Mouse (Mus musculus): ENCODE data around the gene Filip1l.

The Filip1l gene

DNA sequence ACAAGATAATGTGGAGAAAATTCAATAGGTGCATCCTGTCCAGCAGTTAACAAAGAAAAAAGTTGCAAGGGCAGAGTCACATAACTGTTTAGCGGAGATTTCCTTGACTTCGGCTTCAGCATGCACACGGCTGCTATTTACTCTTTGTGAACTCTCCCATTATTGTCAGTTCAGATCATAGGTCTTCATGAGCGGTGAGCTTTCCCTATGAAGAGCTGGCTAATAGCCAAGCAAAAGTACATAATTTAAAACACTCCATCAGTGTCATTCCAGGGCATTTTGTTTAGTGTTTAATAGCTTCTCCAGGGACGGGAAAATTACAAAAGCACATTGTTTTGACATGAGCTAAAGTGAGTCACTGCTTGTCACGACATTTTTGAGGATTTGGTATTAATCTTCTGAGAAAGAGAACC, 179.2 kb downstream of the Filip1l start:
- DNase-seq (ENCODE audit: low spot score), result no peak

DNA sequence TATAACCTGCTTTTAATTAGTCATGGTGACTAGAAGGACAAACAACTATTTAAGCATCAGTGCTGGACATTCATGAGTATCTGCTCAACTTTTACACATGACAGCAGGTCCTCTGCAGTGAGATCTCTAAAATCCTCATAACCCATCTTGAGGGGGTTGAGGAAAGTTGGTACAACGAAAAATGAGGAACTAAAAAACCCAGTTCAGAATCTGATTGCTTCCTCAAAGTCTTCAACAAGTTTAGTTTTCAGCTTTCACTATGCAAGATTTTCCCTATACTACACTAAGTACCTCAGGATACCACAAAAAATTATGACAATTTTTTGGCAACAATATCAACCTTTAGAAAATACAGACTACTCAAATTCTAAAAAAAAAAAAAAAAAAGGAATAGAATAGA, 181.5 kb downstream of the Filip1l start:
- DNase-seq (ENCODE audit: low spot score), result no peak

DNA sequence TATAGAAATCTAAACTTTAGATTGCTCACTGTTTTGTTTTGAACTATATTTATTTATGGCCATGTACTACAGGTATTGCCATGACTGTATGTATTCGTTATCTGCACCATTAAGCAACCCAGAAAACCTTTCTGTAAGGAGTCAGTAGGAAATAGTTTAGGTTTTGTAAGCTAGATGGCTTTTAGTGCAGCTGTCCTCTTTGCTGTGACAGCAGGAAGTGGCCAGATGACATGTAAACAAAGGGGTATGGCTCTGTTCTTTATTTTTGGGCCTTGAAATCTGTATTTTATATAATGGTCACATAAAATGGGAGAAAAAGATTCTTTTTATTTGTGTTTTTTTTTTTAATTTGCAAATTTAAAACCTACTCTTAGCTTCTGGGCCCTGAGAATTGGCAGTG, 181.9 kb downstream of the Filip1l start:
- DNase-seq (ENCODE audit: low spot score), result no peak

DNA sequence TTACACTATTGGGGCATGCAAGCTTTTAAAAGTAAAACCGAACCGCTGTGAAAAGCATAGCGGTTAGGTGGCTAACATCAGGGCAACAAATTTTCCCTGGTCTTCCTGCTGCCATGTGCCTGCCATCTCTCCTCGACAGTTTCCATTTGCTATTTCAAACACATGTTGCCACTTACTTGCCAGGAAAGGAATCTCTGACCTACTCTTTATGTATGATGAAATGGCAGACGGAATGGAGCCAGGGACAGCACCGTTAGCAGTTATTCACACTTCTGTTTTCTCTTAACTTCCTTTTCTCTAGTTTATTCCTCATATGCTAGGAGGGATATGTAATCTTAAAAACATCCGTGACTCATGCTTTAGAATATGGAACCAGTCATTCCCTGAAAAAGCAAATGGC, 183.6 kb downstream of the Filip1l start:
- no peak for DNase-seq (ENCODE audit: low spot score)

DNA sequence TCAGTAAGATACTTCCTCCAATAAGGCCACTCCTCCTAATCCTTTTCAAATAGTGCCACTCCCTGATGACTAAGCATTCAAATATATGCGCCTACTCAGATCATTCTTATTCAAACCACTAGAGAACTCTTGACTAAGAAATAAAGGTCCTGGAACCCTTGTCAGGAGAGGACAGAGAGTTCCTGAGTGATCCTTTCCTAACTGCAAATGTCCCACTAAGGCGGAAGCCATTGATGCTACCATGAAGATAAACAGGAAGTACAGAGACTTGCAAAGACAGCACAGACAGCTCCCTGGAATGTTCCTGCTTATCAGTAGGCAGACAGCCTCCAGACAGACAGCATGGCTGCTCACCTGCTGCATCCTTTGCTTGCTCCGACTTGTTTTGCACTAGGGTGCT, 190.3 kb downstream of the Filip1l start:
- no peak for DNase-seq (ENCODE audit: low spot score)

DNA sequence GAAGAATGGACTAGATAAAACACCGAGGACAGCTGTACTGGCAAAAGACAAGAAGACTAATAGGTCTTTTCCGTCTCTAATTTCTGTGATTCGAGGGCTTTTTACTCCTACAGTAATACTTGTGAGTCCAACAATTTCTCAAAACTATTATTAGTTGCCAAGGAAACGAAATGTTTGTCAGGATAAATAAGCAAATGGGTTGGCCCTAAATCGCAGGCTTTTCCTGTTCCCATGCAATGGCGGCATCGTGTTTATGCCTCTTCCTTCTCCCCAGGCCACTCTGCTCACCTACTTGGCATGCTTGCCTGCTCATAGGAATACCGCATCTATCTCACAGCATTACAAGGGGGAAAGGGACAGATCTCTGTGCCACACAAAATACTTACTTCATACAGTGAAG, 191.5 kb downstream of the Filip1l start:
- no peak for DNase-seq (ENCODE audit: low spot score)

DNA sequence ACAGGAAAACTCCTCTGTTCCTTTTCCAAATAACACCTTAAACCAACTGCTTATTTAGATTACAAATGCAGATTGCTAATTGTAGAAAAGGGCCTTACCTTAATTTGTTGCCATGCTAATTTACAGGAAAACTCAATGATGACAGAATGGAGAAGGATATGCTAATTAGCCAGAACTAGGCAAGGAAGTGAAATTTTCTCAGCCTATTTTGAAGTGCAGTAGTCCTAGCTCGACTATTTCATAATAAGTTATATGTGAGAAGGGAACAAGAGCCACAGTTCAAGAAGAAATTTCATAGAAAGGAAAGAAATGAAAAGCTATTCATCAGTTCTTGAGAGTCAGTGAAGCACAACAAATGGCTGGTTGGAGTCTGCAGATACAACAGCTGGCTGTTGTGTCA, 193.5 kb downstream of the Filip1l start:
- DNase-seq (ENCODE audit: low spot score), result no peak

DNA sequence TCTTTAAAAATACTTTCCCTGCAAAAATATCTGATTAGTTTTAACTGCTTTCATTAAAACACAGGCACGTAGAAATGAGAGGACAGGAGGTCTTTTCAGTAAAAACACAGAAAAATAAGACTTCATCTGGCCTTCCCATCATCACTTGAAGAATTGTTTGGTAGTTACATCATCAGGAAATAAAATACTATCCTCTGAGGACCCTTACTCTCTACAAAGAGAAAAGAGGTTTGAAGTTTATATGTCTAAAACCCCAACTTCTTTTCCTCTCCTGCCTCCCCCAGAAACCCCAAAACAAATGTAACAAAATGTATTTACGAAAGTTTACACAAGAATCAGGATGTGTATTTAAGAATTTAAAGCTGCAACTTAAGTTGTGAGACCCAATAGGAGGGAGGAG, 195.7 kb downstream of the Filip1l start:
- no peak for DNase-seq (ENCODE audit: low spot score)

DNA sequence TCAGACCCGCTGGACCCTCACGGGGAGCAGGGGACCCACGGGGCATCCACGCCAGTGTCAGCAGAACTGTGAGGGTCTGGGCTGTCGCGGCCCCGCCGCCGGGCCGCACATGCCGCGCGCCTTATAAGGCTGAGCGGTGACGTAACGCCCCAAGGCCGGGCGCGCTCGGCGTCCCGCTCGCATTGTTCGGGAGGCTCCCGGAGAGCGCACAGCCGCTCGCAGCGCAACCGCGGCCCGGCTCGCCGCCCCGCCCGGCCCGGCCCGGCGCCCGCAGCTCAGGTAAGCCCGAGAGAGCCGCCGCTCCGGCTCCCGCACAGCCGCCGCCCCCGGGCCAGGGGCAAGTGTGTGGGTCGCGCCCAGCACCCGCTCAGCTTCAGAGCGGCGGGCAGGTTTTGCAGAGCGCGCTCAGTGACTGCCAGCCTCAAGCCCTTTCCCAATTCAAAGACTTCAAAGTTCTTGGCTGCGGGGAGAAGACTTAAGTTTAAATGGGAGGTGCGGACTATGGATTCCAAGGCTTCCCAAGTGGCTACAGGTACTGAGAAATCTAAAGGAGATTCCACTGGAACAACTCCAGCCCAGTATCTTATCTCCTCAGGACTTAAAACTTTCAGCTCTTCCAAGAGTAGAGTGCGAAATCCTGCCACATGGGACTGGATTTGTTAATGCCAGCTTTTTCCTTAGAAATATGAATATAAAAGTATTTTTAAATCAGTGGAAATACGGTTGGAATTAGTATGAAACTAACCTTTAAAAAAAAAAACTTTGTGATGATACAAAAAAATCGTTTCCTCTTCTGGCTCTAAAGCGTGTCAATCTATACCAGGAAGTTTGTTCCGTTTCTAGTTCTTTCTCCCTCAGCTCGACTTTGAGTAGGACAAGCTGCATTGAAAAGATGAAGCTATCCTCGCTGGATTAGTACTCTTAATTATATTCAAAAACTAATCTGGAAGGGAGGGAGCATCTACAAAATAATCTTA, 196.5 kb downstream of the Filip1l start:
- peak; percentile 48 for DNase-seq (ENCODE audit: low spot score)

DNA sequence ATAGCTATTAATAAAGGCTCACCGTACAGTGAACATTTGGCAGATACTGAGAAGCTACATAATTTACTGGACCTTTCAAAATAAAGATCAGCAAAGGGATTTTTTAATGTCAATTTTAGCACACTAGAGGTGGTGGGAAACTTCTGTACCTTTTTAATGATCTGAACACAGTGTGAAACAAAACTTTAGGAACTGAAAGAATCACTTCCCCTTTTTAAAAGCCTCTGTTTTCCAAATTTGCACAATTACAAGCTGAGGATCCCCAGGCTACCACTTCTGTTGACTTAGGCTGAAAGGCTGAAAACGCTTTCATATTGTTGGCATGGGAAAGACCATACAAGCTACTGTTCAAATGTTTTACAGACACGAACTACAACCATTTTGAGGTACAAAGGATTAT, 197.2 kb downstream of the Filip1l start:
- no peak for DNase-seq (ENCODE audit: low spot score)

DNA sequence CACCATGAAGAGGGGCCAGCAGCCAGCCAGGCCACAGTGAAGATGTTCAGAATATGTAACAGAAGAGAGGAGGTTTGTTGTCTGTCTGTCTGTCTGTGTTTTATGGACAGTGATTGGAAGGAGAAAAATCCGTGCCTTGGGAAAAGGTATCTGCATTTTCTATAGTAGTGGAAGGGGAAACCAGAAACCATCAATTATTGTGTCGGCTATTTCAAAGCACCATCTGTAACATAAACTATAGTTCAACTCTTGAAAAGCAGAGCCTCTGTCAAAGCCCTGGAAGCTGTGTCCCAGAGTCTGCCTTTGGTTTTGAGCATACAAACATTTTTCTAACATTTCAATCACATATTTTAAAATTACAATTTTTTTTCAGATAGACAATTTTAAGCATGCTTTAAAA, 197.9 kb downstream of the Filip1l start:
- no peak for DNase-seq (ENCODE audit: low spot score)

DNA sequence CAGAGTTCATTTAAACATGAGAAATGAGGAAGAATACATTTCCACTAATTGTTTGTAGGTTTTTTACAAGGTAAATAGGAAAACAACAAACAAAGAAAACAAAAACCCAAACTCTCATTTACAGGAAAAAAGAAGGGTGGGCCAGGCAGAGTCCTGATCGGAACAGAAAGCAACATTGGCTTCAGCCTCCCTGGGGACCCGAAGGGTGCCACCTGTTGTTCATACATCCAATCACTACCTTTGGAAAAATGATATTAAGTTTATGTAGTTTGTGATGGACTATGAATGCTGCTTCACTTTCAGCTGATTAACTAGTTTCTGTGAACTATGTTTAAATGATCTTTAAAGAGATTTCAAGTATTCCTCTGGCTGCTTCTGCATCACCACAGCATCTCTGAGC, 198.7 kb downstream of the Filip1l start:
- no peak for DNase-seq (ENCODE audit: low spot score)

DNA sequence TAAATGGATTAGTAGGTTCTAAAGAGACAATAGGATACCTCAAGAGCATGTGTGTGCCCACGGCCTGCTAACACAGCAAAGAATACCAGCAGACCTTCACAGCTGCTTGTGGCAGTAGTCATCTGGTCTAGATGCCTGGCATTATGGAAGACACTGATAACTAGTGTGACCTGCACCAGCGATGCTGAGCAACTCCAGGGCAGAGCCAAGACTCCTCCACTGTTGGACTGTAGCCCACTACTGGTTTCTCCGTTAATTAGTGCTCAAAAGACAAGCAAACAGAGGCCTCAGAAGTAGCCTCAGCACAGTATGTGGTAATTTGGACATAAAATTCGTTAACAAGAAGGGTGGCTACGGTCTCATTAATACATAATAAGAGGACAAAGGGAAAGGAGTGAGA, 199.8 kb downstream of the Filip1l start:
- DNase-seq (ENCODE audit: low spot score), result no peak

DNA sequence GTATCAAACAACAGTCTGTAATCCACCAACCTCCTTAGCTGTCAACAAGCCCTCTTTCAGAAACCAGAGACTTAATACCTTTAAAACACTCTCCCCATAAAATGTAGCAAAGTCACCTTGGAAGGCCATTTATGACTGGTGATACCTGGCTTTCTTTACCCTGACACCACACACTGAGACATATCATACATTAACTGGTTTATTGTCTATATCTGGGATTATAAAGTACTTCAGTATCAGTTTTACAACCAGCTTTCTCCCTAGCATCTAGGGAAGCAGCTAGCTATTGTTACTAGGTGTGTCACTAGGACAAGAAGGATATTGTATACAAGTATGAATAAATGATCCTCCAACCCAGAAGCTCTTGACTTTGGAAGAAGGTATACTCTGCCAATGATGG, 200.3 kb downstream of the Filip1l start:
- no peak for DNase-seq (ENCODE audit: low spot score)

DNA sequence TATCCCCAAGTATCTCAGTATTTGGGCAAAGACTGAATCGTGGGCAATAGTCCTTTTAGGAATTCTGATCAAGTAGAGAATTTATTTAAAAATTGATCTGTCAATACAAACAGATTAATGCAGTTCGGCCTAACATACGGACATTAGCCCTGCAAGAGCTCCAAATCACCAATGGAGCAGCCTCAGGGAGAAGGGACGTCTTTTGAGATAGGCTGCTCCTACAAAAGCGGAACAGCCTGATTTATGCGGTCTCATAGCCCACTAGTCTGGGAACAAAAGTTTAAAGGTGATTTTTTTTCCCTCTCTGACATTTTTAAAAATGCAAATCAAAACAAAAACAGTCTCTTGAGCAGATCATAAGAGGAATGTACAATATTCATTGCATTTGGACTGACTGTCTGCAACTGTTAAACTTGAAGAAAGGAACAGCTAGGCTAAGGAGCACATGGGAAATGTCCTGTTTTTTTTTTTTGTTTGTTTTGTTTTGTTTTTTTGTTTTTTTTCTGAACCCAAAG, 202.1 kb downstream of the Filip1l start:
- no peak for DNase-seq (ENCODE audit: low spot score)

DNA sequence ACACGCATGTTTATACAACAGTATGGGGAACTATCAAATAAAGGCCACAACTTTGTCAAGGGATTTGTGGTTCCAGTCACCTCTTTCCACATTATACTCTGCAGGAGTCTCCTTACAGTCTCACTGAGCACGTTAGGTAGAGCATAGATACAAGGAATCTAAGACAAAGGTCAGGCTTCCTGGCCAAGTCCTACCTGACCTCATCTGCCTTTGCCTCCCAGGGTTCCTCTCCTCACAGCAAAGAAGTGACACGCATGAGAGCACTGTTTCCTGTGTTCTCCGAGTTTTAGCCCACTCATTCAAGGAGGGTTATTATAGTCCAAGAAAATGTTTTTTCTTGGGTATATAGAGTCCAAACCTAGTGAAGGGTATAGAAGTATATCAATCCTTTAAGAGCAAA, 202.8 kb downstream of the Filip1l start:
- no peak for DNase-seq (ENCODE audit: low spot score)

DNA sequence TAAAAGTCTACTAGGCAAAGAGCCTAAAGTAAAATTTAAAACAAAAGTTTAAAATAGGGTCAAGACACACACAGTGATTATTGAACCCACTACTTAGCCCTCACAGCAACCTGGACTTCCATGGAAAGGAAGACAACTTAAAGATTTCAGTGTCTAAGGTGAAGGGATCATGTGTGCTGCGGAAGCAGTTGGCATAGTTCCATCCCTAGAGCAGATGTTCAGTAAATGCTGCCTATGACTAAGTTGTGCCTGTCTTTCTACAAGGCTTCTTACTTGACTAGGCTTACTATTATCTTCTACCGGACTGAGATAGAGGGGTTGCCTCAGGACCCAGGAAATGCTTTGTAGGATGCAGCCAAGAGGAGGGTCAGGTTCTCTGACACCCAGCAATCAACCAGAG, 203.4 kb downstream of the Filip1l start:
- DNase-seq (ENCODE audit: low spot score), result no peak

DNA sequence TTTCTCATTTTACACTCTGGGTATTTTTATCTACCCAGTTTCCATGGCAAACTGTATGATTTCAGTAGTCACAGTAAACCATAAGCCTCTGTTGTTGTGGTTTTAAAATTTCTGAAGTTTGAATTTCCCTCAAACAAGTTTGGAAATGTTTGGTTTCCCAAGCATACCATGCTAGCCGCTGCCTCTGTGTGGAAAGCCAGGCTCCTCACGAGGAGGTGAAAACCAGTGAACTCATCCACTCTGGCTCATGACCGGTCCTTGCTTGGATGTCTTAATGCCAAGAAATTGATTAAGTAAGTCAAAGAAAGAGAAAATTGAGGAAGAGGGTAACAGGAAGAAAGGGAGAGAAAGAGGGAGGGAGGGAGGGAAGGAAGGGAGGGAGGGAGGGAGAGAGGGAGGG, 205.4 kb downstream of the Filip1l start:
- DNase-seq (ENCODE audit: low spot score), result no peak

DNA sequence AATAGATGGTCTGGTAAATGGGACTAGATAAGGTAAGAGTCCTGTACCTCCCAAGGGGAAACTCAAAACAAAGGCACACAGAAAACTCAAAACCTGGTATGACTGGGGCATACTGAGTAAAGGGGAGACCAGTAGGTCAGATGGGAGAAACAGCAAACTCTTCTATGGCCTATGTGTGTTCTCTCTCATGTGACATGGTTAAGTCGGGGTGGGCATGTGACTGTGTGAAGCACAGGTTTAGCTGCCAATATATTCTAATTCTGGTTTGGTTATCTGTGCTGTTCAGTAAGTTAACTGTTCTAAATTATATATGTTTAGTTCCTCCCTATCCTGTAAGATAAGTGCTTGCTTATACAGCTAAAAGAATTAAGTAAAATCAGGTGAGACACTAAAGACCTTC, 207.3 kb downstream of the Filip1l start:
- no peak for DNase-seq (ENCODE audit: low spot score)

DNA sequence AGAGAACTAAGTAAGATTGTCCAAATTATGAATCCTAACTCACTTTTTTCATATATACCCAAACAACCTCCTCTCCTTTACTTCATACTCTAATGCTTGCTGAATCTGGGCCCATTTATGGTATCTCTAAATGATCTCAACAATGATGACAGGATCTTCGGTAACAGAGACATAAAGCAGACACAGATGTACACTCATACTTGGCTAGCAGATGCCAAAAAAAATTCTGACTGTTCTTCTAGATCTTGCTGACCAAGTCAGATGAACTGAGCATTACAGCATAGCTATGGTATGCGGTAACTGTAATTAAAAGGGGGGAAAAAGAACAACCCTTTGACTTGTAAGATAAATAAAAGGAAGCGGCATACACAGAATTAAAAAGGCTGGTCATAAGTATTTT, 210.6 kb downstream of the Filip1l start:
- DNase-seq (ENCODE audit: low spot score), result no peak

DNA sequence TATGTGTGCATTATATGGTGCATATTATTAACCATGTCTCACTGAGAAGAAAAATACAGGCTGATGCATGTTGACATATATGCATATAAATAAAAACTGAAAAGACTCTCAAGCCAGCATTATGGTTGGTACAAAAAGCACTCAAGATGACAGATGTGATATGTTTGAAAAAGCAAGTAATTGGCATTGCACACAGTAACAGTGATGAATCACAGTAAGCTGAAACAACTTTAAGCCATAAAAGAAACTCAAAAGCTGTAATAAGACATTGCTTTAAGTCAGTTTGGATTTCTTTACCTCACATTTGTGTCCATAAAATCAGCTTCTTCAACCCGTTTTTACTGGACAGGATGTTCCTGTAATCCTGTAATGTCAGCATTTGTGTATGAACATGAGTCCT, 211.9 kb downstream of the Filip1l start:
- DNase-seq (ENCODE audit: low spot score), result no peak

DNA sequence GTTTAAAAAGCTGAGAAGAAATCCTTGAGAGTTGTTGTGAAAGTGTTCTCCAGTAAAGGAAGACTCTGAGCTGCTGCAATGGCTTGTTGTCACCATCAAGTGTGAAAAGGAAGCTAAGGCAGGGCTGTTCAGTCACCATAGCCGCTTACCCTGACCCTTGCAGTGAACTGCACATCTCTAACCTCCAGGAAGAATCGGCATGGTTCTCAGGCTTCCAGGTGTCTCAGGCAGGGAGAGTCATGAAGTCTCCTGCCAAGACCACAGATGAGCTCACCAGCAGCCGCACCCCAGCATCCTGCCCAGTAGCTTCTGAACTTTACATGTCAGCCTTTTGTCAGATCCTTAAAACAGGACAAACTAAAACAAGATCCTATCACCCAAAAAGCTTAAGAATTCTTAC, 213.3 kb downstream of the Filip1l start:
- no peak for DNase-seq (ENCODE audit: low spot score)

DNA sequence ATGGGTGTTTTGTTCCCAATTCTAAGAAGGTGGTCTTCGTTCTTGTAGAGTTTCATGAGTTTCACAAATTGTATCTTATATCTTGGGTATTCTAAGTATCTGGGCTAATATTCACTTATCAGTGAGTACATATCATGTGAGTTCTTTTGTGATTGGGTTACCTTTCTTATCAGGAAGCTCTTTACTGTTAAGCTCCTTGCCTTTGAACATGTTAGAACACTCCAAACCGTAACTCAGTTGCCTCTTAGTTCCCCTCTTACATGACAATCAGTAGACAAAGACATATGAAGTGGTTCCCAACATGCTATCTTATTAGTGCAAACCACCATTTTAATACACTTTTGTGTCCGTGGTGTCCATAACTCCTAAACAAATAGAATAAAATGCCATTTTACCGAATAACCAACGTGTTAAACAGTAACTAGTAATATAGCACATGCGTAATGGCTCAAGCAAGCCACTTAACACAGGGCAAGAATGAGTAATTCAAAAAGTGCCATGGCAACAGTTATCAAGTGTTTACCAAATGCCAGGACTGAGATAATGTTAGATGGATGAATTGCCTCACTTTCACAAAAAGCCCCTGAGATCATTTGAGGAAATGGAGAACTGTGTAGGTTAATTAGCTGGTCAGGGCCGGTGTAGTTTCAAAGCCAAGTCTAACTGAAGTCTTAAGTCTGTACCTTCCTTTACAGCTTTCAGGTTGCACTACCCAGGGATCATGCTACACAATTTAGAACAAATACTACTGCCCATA, 215.9 kb downstream of the Filip1l start:
- no peak for DNase-seq (ENCODE audit: low spot score)

All from layer of hippocampus, adult 11-12 months (tissue).